Mouse (Mus musculus) E14TG2a.4 (cell line): Measurements from ENCODE around the gene Cd164.

Experiments used
- CTCF ChIP-seq: conservative IDR thresholded peaks from 2 replicates; pipeline ENCODE4 v1.5.1; 2014; ENCODE audit warnings: low read length
- NANOG ChIP-seq: IDR thresholded peaks from 2 replicates; pipeline ENCODE4 v1.6.1; 2014; ENCODE audit warnings: borderline replicate concordance, low read length, mixed read lengths

DNA sequence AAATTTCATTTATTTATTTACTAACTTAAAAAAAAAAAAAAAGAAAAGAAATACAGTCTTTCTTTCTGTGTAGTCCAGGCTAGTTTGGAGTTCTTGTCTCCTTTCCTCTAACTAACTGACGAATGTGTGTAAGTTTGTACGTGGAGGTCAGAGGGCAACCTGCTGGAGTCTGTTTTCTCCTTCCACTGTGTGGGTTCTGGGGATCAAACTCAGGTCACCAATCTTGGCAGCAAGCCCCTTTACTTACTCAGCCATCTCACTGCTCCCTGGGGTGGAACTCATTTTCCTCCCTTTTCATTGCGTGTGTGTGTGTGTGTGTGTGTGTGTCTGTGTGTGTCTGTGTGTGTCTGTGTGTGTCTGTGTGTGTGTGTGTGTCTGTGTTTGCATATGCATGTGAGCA, 49.1 kb downstream of the Cd164 start:
- no peak for TF ChIP-seq CTCF
- no peak for TF ChIP-seq NANOG
